ENCODE assay signal across 19 mouse cellular contexts in genomic region chr12:112538356-112538755, GRCm38 (mm10). TPM values are rescaled to one million over a fixed set of nuclear protein-coding genes. Genes with fewer than 3 reads are reported as not detected.
"Had no signal": no experiment of that assay in that cellular context is flagged by ENCODE, and none has a peak within 500 bp of the region (broad histone marks: within the 10 kb centered on the region; RNA-seq: fewer than 3 reads in every experiment).

No protein-coding gene starts in this region.

- DNase-seq: heart, postnatal 10 days; heart, postnatal 14 days; heart, postnatal 36 days; heart, postnatal 4 days; kidney, adult 11 months; kidney, adult 18-20 months; kidney, adult 2 months; kidney, adult 8-10 months; kidney, adult 9 months; kidney, postnatal 10 days; kidney, postnatal 14 days; kidney, postnatal 25 days; kidney, postnatal 36 days; kidney, postnatal 4 days; layer of hippocampus, adult 9-11 months; layer of hippocampus, postnatal 36 days had no signal

RNA-seq across cellular contexts. Expression of gene Tmem179, which starts 21.8 kb away (rescaled TPM):
- total RNA-seq: heart, postnatal 10 days; heart, postnatal 14 days; heart, postnatal 25 days; heart, postnatal 36 days; hematopoietic stem cell, adult 5-6 weeks had no signal

RNA-seq across cellular contexts. Expression of gene A530016L24Rik, which starts 49.1 kb away (rescaled TPM):
- total RNA-seq: hematopoietic stem cell, adult 5-6 weeks; hindbrain, postnatal 0 days had no signal
